Mouse (Mus musculus) bone marrow, adult 2 months (tissue): ENCODE results near the gene Tfrc.

Experiments used
- CTCF ChIP-seq: fragments of 200-500 bp; IDR thresholded peaks from 2 replicates; pipeline ENCODE4 v1.5.1; 2011; ENCODE audit warnings: low read length, control low read depth; ENCODE audit not compliant: control insufficient read depth, insufficient read depth
- POLR2A ChIP-seq: fragments of 200-500 bp; IDR thresholded peaks from 2 replicates; pipeline ENCODE4 v1.6.1; 2011; ENCODE audit warnings: low read depth, mild to moderate bottlenecking, control low read depth, low read length, borderline replicate concordance; ENCODE audit not compliant: control insufficient read depth

GRCm38 (mm10) chr16:32642280-32642679, 33.6 kb downstream of the Tfrc start:
- no peak for TF ChIP-seq POLR2A
- TF ChIP-seq CTCF = no peak
